Mouse (Mus musculus) lung, adult 2 months (tissue): Measurements from ENCODE around the gene Hist1h2af.

ENCODE experiments used
- CTCF ChIP-seq: fragments of 200-500 bp; IDR thresholded peaks from 2 replicates; pipeline ENCODE4 v1.5.1; 2011; ENCODE audit warnings: mild to moderate bottlenecking, low read length, control low read depth; ENCODE audit not compliant: insufficient read depth
- POLR2A ChIP-seq: fragments of 200-500 bp; IDR thresholded peaks from 2 replicates; pipeline ENCODE4 v1.6.1; 2011; ENCODE audit warnings: low read depth, mild to moderate bottlenecking, control low read depth, low read length, borderline replicate concordance; ENCODE audit errors: extremely low read depth

- TF ChIP-seq POLR2A (no peak), CTCF (no peak)
Measured at GRCm38 (mm10) chr13:23491990-23492389, 41.7 kb upstream of the Hist1h2af start.
